Mouse (Mus musculus) midbrain, embryonic 14.5 days (tissue): ENCODE data around the gene Clta. TPM values are rescaled to one million over a fixed set of nuclear protein-coding genes. Genes with fewer than 3 reads are reported as not detected.
A peak's percentile ranks its signal among the peaks of the same experiment; 100 is the strongest.

Experiments used
- ATAC-seq: fragments of 200-750 bp; cut with Nextera tagmentation; 2 replicates; pipeline ENCODE4 v1.8.0; 2017; ENCODE audit warnings: moderate number of reproducible peaks, moderate library complexity; ENCODE audit not compliant: low FRiP score, low TSS enrichment
- DNase-seq: peaks from one replicate; pipeline ENCODE4 v3.0.0-alpha.2; 2015
- H3K27ac ChIP-seq: fragments of 300-500 bp; sonication (generic); replicated peaks from 2 replicates; pipeline ENCODE4 v1.5.1; 2014; ENCODE audit warnings: mild to moderate bottlenecking, low read depth, low read length, moderate library complexity
- H3K27me3 ChIP-seq: fragments of 300-500 bp; sonication (generic); 2 replicates; pipeline ENCODE4 v1.6.1; 2014; ENCODE audit warnings: low read length, control low read depth, mixed read lengths; ENCODE audit not compliant: control insufficient read depth, insufficient read depth
- H3K36me3 ChIP-seq: fragments of 300-500 bp; sonication (generic); 2 replicates; pipeline ENCODE4 v1.6.1; 2014; ENCODE audit warnings: low read length, control low read depth; ENCODE audit not compliant: control insufficient read depth, insufficient read depth
- H3K4me1 ChIP-seq: fragments of 300-500 bp; sonication (generic); 2 replicates; pipeline ENCODE4 v1.6.1; 2014; ENCODE audit warnings: mild to moderate bottlenecking, antibody characterized with exemption, low read length, control low read depth; ENCODE audit not compliant: control insufficient read depth, insufficient read depth
- H3K4me2 ChIP-seq: fragments of 300-500 bp; sonication (generic); 2 replicates; pipeline ENCODE4 v1.6.1; 2014; ENCODE audit warnings: mild to moderate bottlenecking, low read length, moderate library complexity
- H3K4me3 ChIP-seq: fragments of 300-500 bp; sonication (generic); replicated peaks from 2 replicates; pipeline ENCODE4 v1.5.1; 2014; ENCODE audit warnings: low read depth, low read length
- H3K9ac ChIP-seq: fragments of 300-500 bp; sonication (generic); replicated peaks from 2 replicates; pipeline ENCODE4 v1.6.1; 2014; ENCODE audit warnings: mild to moderate bottlenecking, low read length, moderate library complexity
- H3K9me3 ChIP-seq: fragments of 300-500 bp; sonication (generic); 2 replicates; pipeline ENCODE4 v1.6.1; 2016; ENCODE audit warnings: low read length, control low read depth, mixed read lengths; ENCODE audit not compliant: control insufficient read depth
- WGBS: fragments of 180-500 bp; shearing (Covaris S2); extraction: QIAGEN DNeasy Blood & Tissue Kit; methylation state at CpG from one replicate; pipeline ENCODE4 v1.1.7; 2014; 5-methylcytosine and 5-hydroxymethylcytosine counted together
- polyA plus RNA-seq: library from polyadenylated mRNA; unstranded; fragments of >200 nt; fragmentation: Nextera tagmentation; extraction: Ambion mirVana; gene quantifications from 2 replicates; pipeline ENCODE4 v1.2.1, GENCODE M21; 2014

Clta gene
- polyA plus RNA-seq, 1 experiment from 2014 or later, result 317 TPM

- no peak overlapping the region for H3K9ac ChIP-seq
- no peak overlapping the region for H3K4me2 ChIP-seq
- no peak overlapping the region for H3K4me3 ChIP-seq
- H3K4me1 ChIP-seq, result peaks cover 13% of the 10 kb centered on the region
- no peaks in the 10 kb centered on the region for H3K9me3 ChIP-seq
- no peak for ATAC-seq
- peak; percentile 18 for DNase-seq
- peaks cover 8% of the 10 kb centered on the region; the same call in 1 of the 2 replicates for H3K27me3 ChIP-seq
- no peaks in the 10 kb centered on the region for H3K36me3 ChIP-seq
- no peak overlapping the region for H3K27ac ChIP-seq
- WGBS, result 20% methylated on average over 9 of the region's 9 CpGs
These were observed 64.5 kb downstream of the Clta start for GRCm38 (mm10) chr4:44068736-44069135.

DNA sequence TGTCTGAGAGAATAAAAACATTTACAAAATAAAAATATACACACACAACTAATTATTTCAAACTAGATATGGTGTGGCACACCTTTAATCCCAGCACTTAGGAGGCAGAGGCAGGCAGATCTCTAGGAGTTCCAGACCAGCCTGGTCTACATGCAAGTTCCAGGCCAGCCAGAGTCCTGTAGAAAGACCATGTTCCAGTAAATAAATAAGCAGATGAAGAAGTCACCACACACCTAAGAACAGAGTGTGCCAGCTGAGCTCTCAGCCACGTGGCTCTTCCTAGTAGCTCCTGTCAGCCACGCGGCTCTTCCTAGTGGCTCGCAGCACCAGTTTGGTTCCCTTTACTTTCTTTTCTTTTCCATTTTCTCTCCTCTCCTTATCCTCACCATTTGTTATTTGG, 65.2 kb downstream of the Clta start:
- ATAC-seq, result no peak

GRCm38 (mm10) chr4:44070641-44071040, 66.4 kb downstream of the Clta start:
- H3K4me1 ChIP-seq, result peaks cover 13% of the 10 kb centered on the region
- peaks cover 8% of the 10 kb centered on the region; the same call in 1 of the 2 replicates for H3K27me3 ChIP-seq
- ATAC-seq (no peak), DNase-seq (no peak)
- H3K4me3 ChIP-seq, result no peak overlapping the region
- H3K9ac ChIP-seq, result 0 out of 2 replicates have a peak overlapping the region, but pooled peaks have one; percentile 16
- no peaks in the 10 kb centered on the region for H3K9me3 ChIP-seq
- peak overlapping the region; percentile 66 for H3K4me2 ChIP-seq
- 66% methylated on average over 4 of the region's 4 CpGs for WGBS
- no peak overlapping the region for H3K27ac ChIP-seq
- no peaks in the 10 kb centered on the region for H3K36me3 ChIP-seq

More for the DNA sequence above, 65.2 kb downstream of the Clta start:
- H3K9me3 ChIP-seq, result no peaks in the 10 kb centered on the region
- no peak overlapping the region for H3K9ac ChIP-seq
- H3K36me3 ChIP-seq, result no peaks in the 10 kb centered on the region
- H3K4me1 ChIP-seq, result peaks cover 13% of the 10 kb centered on the region
- no peak overlapping the region for H3K27ac ChIP-seq
- no peak for DNase-seq
- peaks cover 8% of the 10 kb centered on the region; the same call in 1 of the 2 replicates for H3K27me3 ChIP-seq
- H3K4me3 ChIP-seq, result no peak overlapping the region
- no peak overlapping the region for H3K4me2 ChIP-seq
- WGBS, result 93% methylated on average over 4 of the region's 4 CpGs

GRCm38 (mm10) chr4:44071741-44072145, 67.5 kb downstream of the Clta start:
- Histone ChIP-seq H3K9me3 (no peaks in the 10 kb centered on the region), H3K4me2 (peak overlapping the region; percentile 66), H3K9ac (peak overlapping the region; percentile 82), H3K36me3 (no peaks in the 10 kb centered on the region), H3K27ac (peak overlapping the region; percentile 79; the same call in 1 of the 2 replicates), H3K27me3 (peaks cover 8% of the 10 kb centered on the region; the same call in 1 of the 2 replicates), H3K4me1 (peaks cover 13% of the 10 kb centered on the region), H3K4me3 (peak overlapping the region; percentile 88)
- WGBS, result 17% methylated on average over 11 of the region's 11 CpGs
- no peak for DNase-seq
- peak; percentile 10; the same call in 1 of the 2 replicates for ATAC-seq

DNA sequence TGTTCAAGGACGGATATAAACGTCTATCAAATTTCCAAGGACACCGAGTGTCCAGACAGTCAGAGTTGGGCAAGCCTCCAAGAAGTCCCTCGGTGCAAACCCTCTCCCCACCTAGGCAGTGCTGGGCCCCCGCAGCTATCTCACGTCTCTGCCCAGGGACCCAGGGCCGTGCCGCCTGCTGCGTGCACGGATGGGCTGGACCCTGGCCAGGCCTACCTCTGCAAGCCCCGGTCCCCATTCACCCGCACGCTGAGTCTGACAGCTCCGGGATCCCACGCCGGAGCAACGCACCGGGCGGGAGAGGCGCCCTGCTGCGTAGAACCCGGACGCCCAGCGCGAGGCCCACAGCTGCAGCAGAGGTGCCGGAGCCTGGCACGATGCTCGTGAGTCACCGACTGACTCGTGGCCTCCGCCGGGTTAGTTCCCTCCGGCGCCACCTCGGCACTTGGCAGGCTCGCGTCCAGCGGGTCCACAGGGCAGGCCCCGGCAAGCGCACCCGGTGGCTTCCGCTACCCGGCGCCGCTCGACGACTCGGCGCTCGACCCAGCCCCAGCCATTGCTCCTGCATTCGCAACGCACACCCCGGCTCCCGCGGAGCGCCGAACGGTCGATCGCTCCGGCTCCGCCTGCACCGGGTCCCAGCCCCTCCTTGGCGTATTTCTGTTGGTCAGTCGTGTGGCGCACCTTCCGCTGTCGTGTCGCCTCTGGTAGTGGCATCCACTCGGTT, 68.1 kb downstream of the Clta start:
- Histone ChIP-seq H3K9me3 (no peaks in the 10 kb centered on the region), H3K9ac (peak overlapping the region; percentile 82), H3K27ac (peak overlapping the region; percentile 79), H3K4me2 (peak overlapping the region; percentile 66), H3K36me3 (no peaks in the 10 kb centered on the region), H3K4me1 (peaks cover 13% of the 10 kb centered on the region), H3K4me3 (peak overlapping the region; percentile 88), H3K27me3 (peaks cover 8% of the 10 kb centered on the region; the same call in 1 of the 2 replicates)
- ATAC-seq (peak; percentile 94), DNase-seq (peak; percentile 96)
- WGBS, result under 1% methylated on average over 70 of the region's 70 CpGs

GRCm38 (mm10) chr4:44072873-44073441, 68.7 kb downstream of the Clta start:
- peak overlapping the region; percentile 88 for H3K4me3 ChIP-seq
- H3K36me3 ChIP-seq, result no peaks in the 10 kb centered on the region
- peaks cover 13% of the 10 kb centered on the region for H3K4me1 ChIP-seq
- no peaks in the 10 kb centered on the region for H3K9me3 ChIP-seq
- peak; percentile 47; the same call in 1 of the 2 replicates for ATAC-seq
- 10% methylated on average over 9 of the region's 9 CpGs for WGBS
- no peak for DNase-seq
- peak overlapping the region; percentile 79 for H3K27ac ChIP-seq
- H3K27me3 ChIP-seq, result peaks cover 8% of the 10 kb centered on the region; the same call in 1 of the 2 replicates
- H3K4me2 ChIP-seq, result peak overlapping the region; percentile 66
- H3K9ac ChIP-seq, result peak overlapping the region; percentile 82

DNA sequence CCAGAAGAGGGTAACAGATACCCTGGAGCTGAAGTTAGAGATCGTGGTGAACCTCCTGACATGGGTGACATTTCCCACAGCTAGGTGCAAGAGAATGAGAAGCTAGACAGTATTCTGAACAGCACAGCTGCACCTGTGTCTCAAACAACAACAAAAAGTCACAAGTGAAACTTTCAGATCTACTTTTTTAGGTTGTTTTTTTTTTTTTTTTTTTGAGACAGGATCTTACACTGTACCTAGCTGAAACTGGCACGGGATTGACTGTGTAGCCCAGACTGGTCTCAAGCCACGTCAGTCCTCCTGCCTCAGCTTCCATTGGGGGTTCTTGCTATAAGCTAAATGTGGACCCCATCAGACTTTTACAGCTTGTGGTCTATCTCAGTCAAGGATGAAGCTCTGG, 69.5 kb downstream of the Clta start:
- Histone ChIP-seq H3K36me3 (no peaks in the 10 kb centered on the region), H3K4me2 (no peak overlapping the region), H3K27ac (no peak overlapping the region), H3K4me3 (no peak overlapping the region), H3K9me3 (no peaks in the 10 kb centered on the region), H3K27me3 (peaks cover 8% of the 10 kb centered on the region; the same call in 1 of the 2 replicates), H3K9ac (no peak overlapping the region), H3K4me1 (peaks cover 13% of the 10 kb centered on the region)
- ATAC-seq (no peak), DNase-seq (no peak)
- 85% methylated on average over 3 of the region's 3 CpGs for WGBS

GRCm38 (mm10) chr4:44074422-44074821, 70.2 kb downstream of the Clta start:
- H3K4me1 ChIP-seq, result peaks cover 13% of the 10 kb centered on the region
- no peak overlapping the region for H3K27ac ChIP-seq
- 75% methylated on average over 4 of the region's 4 CpGs for WGBS
- H3K36me3 ChIP-seq, result no peaks in the 10 kb centered on the region
- H3K4me2 ChIP-seq, result no peak overlapping the region
- no peak overlapping the region for H3K4me3 ChIP-seq
- ATAC-seq (no peak), DNase-seq (no peak)
- H3K9ac ChIP-seq, result no peak overlapping the region
- no peaks in the 10 kb centered on the region for H3K9me3 ChIP-seq
- peaks cover 8% of the 10 kb centered on the region; the same call in 1 of the 2 replicates for H3K27me3 ChIP-seq
